Mouse (Mus musculus) forebrain, postnatal 0 days (tissue): ENCODE measurements around the gene Slc16a12. TPM values are rescaled to one million over a fixed set of nuclear protein-coding genes. Genes with fewer than 3 reads are reported as not detected.

Source experiments
- ATAC-seq: fragments of 200-750 bp; cut with Nextera tagmentation; 2 replicates; pipeline ENCODE4 v1.8.0; 2017; ENCODE audit warnings: mild to moderate bottlenecking, moderate library complexity
- DNase-seq: peaks from one replicate; pipeline ENCODE4 v3.0.0-alpha.2; 2015
- H3K27ac ChIP-seq: fragments of 300-500 bp; sonication (generic); 2 replicates; pipeline ENCODE4 v1.5.1; 2014; ENCODE audit warnings: low read depth, mild to moderate bottlenecking, antibody characterized with exemption, low read length, moderate library complexity, mixed read lengths
- H3K27me3 ChIP-seq: fragments of 300-500 bp; sonication (generic); 2 replicates; pipeline ENCODE4 v1.6.1; 2014; ENCODE audit warnings: mild to moderate bottlenecking, low read length, mixed read lengths; ENCODE audit not compliant: insufficient read depth
- H3K36me3 ChIP-seq: fragments of 300-500 bp; sonication (generic); 2 replicates; pipeline ENCODE4 v1.6.1; 2014; ENCODE audit warnings: mild to moderate bottlenecking, moderate library complexity; ENCODE audit not compliant: insufficient read depth
- H3K4me1 ChIP-seq: fragments of 300-500 bp; sonication (generic); 2 replicates; pipeline ENCODE4 v1.6.1; 2014; ENCODE audit warnings: antibody characterized with exemption; ENCODE audit not compliant: insufficient read depth
- H3K4me2 ChIP-seq: fragments of 300-500 bp; sonication (generic); 2 replicates; pipeline ENCODE4 v1.6.1; 2014; ENCODE audit warnings: low read depth, mild to moderate bottlenecking, moderate library complexity
- H3K4me3 ChIP-seq: fragments of 300-500 bp; sonication (generic); 2 replicates; pipeline ENCODE4 v1.5.1; 2014; ENCODE audit warnings: low read depth, low read length, mixed read lengths
- H3K9ac ChIP-seq: fragments of 300-500 bp; sonication (generic); 2 replicates; pipeline ENCODE4 v1.6.1; 2014; ENCODE audit warnings: mild to moderate bottlenecking
- H3K9me3 ChIP-seq: fragments of 300-500 bp; sonication (generic); 2 replicates; pipeline ENCODE4 v1.6.1; 2016; ENCODE audit warnings: low read length
- CTCF ChIP-seq: sonication (generic); IDR thresholded peaks from 2 replicates; pipeline ENCODE4 v1.5.1; 2016; ENCODE audit warnings: antibody characterized with exemption, control low read depth, low read depth
- WGBS: fragments of 180-500 bp; shearing (Covaris S2); extraction: QIAGEN DNeasy Blood & Tissue Kit; methylation state at CpG from one replicate; pipeline ENCODE4 v1.1.7; 2014; 5-methylcytosine and 5-hydroxymethylcytosine counted together
- polyA plus RNA-seq: library from polyadenylated mRNA; unstranded; fragments of >200 nt; fragmentation: Nextera tagmentation; extraction: Ambion mirVana; gene quantifications from 2 replicates; pipeline ENCODE4 v1.2.1, GENCODE M21; 2015
- total RNA-seq: library from RNA; depleted of rRNA; stranded (reverse); fragments of >200 nt; gene quantifications from 2 replicates; pipeline ENCODE4 v1.2.3, GENCODE M21; 2014

Slc16a12 gene
- total and polyA plus RNA-seq, 2 experiments from 2014 or later, result 2.8 to 3.1 TPM

GRCm38 (mm10) chr19:34718478-34718877 is 28.6 kb downstream of the Slc16a12 start:
- TF ChIP-seq CTCF, result no peak
- no peaks in the 10 kb centered on the region for H3K27me3 ChIP-seq
- no peak overlapping the region for H3K9ac ChIP-seq
- no peak overlapping the region for H3K4me3 ChIP-seq
- H3K27ac ChIP-seq, result no peak overlapping the region
- no peak overlapping the region for H3K4me2 ChIP-seq
- DNase-seq, result no peak
- H3K4me1 ChIP-seq, result no peaks in the 10 kb centered on the region
- no peak for ATAC-seq
- 44% methylated on average over 2 of the region's 2 CpGs for WGBS
- no peaks in the 10 kb centered on the region for H3K9me3 ChIP-seq
- H3K36me3 ChIP-seq, result no peaks in the 10 kb centered on the region

GRCm38 (mm10) chr19:34715895-34716294 is 31.2 kb downstream of the Slc16a12 start:
- H3K36me3 ChIP-seq, result no peaks in the 10 kb centered on the region
- no peak overlapping the region for H3K9ac ChIP-seq
- WGBS, result 76% methylated on average over 1 of the region's 1 CpGs
- TF ChIP-seq CTCF, result no peak
- H3K27me3 ChIP-seq, result no peaks in the 10 kb centered on the region
- DNase-seq (no peak), ATAC-seq (no peak)
- H3K9me3 ChIP-seq, result no peaks in the 10 kb centered on the region
- no peak overlapping the region for H3K4me3 ChIP-seq
- no peak overlapping the region for H3K27ac ChIP-seq
- H3K4me1 ChIP-seq, result no peaks in the 10 kb centered on the region
- no peak overlapping the region for H3K4me2 ChIP-seq

DNA sequence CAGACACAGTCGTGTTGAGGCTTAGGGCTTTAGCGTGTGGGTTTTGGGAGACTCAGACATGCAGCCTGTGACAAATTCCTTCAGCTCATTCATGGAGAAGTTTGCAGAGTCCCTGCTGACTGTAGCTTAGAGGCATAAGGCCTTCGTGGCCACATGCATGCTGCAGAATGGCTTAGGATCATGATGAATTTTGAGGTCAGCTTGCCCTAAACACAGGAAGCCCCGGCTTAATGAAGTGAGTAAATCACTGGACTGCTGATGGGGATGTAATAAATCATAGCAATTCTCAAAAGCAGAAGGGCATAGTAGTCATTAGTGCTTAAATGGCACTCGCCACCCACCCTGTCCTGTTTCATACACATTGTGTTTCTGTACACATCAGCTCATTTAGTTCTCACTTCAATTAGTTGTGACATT is 32.8 kb downstream of the Slc16a12 start:
- 70% methylated on average over 5 of the region's 5 CpGs for WGBS
- no peak for ATAC-seq

GRCm38 (mm10) chr19:34712050-34712449 is 35.0 kb downstream of the Slc16a12 start:
- Histone ChIP-seq H3K9ac (no peak overlapping the region), H3K27me3 (no peaks in the 10 kb centered on the region), H3K4me2 (no peak overlapping the region), H3K36me3 (no peaks in the 10 kb centered on the region), H3K4me3 (no peak overlapping the region), H3K9me3 (no peaks in the 10 kb centered on the region), H3K27ac (no peak overlapping the region), H3K4me1 (no peaks in the 10 kb centered on the region)
- DNase-seq (no peak), ATAC-seq (no peak)
- no peak for TF ChIP-seq CTCF
- WGBS, result 63% methylated on average over 2 of the region's 2 CpGs

More for the DNA sequence above, 32.8 kb downstream of the Slc16a12 start:
- Histone ChIP-seq H3K36me3 (no peaks in the 10 kb centered on the region), H3K27ac (no peak overlapping the region), H3K9me3 (no peaks in the 10 kb centered on the region), H3K4me3 (no peak overlapping the region), H3K4me1 (no peaks in the 10 kb centered on the region), H3K4me2 (no peak overlapping the region), H3K9ac (no peak overlapping the region), H3K27me3 (no peaks in the 10 kb centered on the region)
- no peak for TF ChIP-seq CTCF
- no peak for DNase-seq

GRCm38 (mm10) chr19:34708221-34708620 is 38.9 kb downstream of the Slc16a12 start:
- Histone ChIP-seq H3K27me3 (no peaks in the 10 kb centered on the region), H3K36me3 (no peaks in the 10 kb centered on the region), H3K4me3 (no peak overlapping the region), H3K4me2 (no peak overlapping the region), H3K4me1 (no peaks in the 10 kb centered on the region), H3K9ac (no peak overlapping the region), H3K9me3 (no peaks in the 10 kb centered on the region), H3K27ac (no peak overlapping the region)
- ATAC-seq, result no peak
- WGBS, result 90% methylated on average over 2 of the region's 2 CpGs
- no peak for TF ChIP-seq CTCF
- DNase-seq, result no peak

GRCm38 (mm10) chr19:34707571-34707970 is 39.5 kb downstream of the Slc16a12 start:
- Histone ChIP-seq H3K4me2 (no peak overlapping the region), H3K4me1 (no peaks in the 10 kb centered on the region), H3K27ac (no peak overlapping the region), H3K9me3 (no peaks in the 10 kb centered on the region), H3K27me3 (no peaks in the 10 kb centered on the region), H3K36me3 (no peaks in the 10 kb centered on the region), H3K4me3 (no peak overlapping the region), H3K9ac (no peak overlapping the region)
- no peak for DNase-seq
- no peak for TF ChIP-seq CTCF
- WGBS, result 87% methylated on average over 2 of the region's 2 CpGs
- no peak for ATAC-seq

DNA sequence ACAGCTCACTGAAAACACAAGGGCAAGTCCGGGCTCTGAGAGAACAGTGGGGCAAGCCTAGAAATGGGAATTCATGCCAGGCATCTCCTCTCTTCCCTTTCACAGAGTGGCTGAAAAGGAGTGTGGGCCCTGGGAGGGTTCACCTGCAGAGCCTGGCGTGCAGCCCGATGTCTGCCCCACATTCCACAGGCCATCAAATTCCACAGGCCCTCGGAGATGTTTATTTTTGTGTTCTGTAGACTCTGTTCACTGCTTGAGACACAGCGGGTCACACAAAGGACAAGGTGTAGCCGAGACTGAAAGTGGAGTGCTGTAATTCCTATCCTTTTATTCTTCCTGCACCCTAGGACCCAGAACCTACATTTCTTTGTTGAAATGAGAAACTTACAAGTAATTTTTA is 40.8 kb downstream of the Slc16a12 start:
- no peaks in the 10 kb centered on the region for H3K36me3 ChIP-seq
- H3K4me2 ChIP-seq, result no peak overlapping the region
- no peak for TF ChIP-seq CTCF
- WGBS, result 74% methylated on average over 6 of the region's 6 CpGs
- ATAC-seq, result no peak
- no peaks in the 10 kb centered on the region for H3K9me3 ChIP-seq
- H3K27ac ChIP-seq, result no peak overlapping the region
- H3K27me3 ChIP-seq, result no peaks in the 10 kb centered on the region
- H3K4me3 ChIP-seq, result no peak overlapping the region
- H3K9ac ChIP-seq, result no peak overlapping the region
- no peak for DNase-seq
- no peaks in the 10 kb centered on the region for H3K4me1 ChIP-seq

GRCm38 (mm10) chr19:34705141-34705540 is 41.9 kb downstream of the Slc16a12 start:
- Histone ChIP-seq H3K36me3 (no peaks in the 10 kb centered on the region), H3K4me2 (no peak overlapping the region), H3K27ac (no peak overlapping the region), H3K9ac (no peak overlapping the region), H3K4me3 (no peak overlapping the region), H3K9me3 (no peaks in the 10 kb centered on the region), H3K4me1 (no peaks in the 10 kb centered on the region), H3K27me3 (no peaks in the 10 kb centered on the region)
- TF ChIP-seq CTCF, result no peak
- ATAC-seq (no peak), DNase-seq (no peak)
- WGBS, result 97% methylated on average over 1 of the region's 1 CpGs
